Mouse (Mus musculus) cerebellum, postnatal 14 days (tissue): ENCODE measurements at regions not wholly inside any gene's neighbourhood (a gene's known extent, or its start where the extent isn't known, plus 50 kb on each side); places are given as distances from the start of the nearest gene placed in this dataset.

Experiments
- DNase-seq, 2 experiments: peaks; one replicate each; pipeline ENCODE4 v3.0.0; 2021; ENCODE audit warnings: mixed read lengths in 2 of 2

GRCm38 (mm10) chr8:53749263-53749662, 110.4 kb upstream of the Neil3 start:
- DNase-seq = no peak

GRCm38 (mm10) chr8:53769211-53769610, 130.3 kb upstream of the Neil3 start:
- no peak for DNase-seq

- no peak for DNase-seq
Measured at GRCm38 (mm10) chr8:53775511-53775910, 136.6 kb upstream of the Neil3 start.

- peak; percentile 52 to 78 for DNase-seq
Measured at GRCm38 (mm10) chr8:53780886-53781285, 142.0 kb upstream of the Neil3 start.

- peak in 1 of 2 experiments; percentile 30 for DNase-seq
Measured at GRCm38 (mm10) chr8:53781885-53782284, 143.0 kb upstream of the Neil3 start.

- no peak for DNase-seq
Measured at GRCm38 (mm10) chr8:53788202-53788601, 149.3 kb upstream of the Neil3 start.

- peak in 1 of 2 experiments; percentile 26 for DNase-seq
Measured at GRCm38 (mm10) chr8:53821148-53821547, 182.3 kb upstream of the Neil3 start.

GRCm38 (mm10) chr8:53827395-53827794, 188.5 kb upstream of the Neil3 start:
- peak in 1 of 2 experiments; percentile 54 for DNase-seq

- DNase-seq = peak; percentile 31 to 60
Measured at GRCm38 (mm10) chr8:53847821-53848220, 209.0 kb upstream of the Neil3 start.

GRCm38 (mm10) chr8:53868567-53868966, 208.8 kb upstream of the Vegfc start:
- no peak for DNase-seq

GRCm38 (mm10) chr8:53869997-53870596, 207.3 kb upstream of the Vegfc start:
- peak; percentile 46 to 55 for DNase-seq

- DNase-seq = no peak
Measured at GRCm38 (mm10) chr8:53872033-53872619, 205.3 kb upstream of the Vegfc start.

- no peak for DNase-seq
Measured at GRCm38 (mm10) chr8:53878846-53879245, 198.6 kb upstream of the Vegfc start.

- DNase-seq = peak; percentile 7 to 55
Measured at GRCm38 (mm10) chr8:53881551-53881950, 195.9 kb upstream of the Vegfc start.

- DNase-seq = peak in 1 of 2 experiments; percentile 37
Measured at GRCm38 (mm10) chr8:53892205-53892710, 185.1 kb upstream of the Vegfc start.

GRCm38 (mm10) chr8:53892770-53893169, 184.6 kb upstream of the Vegfc start:
- peak; percentile 36 to 80 for DNase-seq

- no peak for DNase-seq
Measured at GRCm38 (mm10) chr8:53922343-53922742, 155.1 kb upstream of the Vegfc start.

GRCm38 (mm10) chr8:53930685-53931084, 146.7 kb upstream of the Vegfc start:
- no peak for DNase-seq

GRCm38 (mm10) chr8:53938392-53938791, 139.0 kb upstream of the Vegfc start:
- no peak for DNase-seq

- DNase-seq = peak in 1 of 2 experiments; percentile 18
Measured at GRCm38 (mm10) chr8:53939519-53939918, 137.9 kb upstream of the Vegfc start.

- DNase-seq = no peak
Measured at GRCm38 (mm10) chr8:53941144-53941543, 136.3 kb upstream of the Vegfc start.

GRCm38 (mm10) chr8:53945561-53945960, 131.8 kb upstream of the Vegfc start:
- peak; percentile 6 to 18 for DNase-seq

GRCm38 (mm10) chr8:53947384-53947783, 130.0 kb upstream of the Vegfc start:
- no peak for DNase-seq

GRCm38 (mm10) chr8:53954476-53955158, 122.8 kb upstream of the Vegfc start:
- DNase-seq = no peak
